Mouse (Mus musculus): Measurements from ENCODE around the gene Rapgef1. TPM values are rescaled to one million over a fixed set of nuclear protein-coding genes. Genes with fewer than 3 reads are reported as not detected.
A peak's percentile ranks its signal among the peaks of the same experiment; 100 is the strongest.

Gene Rapgef1
- total and polyA plus RNA-seq, 3 experiments: 86.5 to 185 (median 170) TPM

DNA sequence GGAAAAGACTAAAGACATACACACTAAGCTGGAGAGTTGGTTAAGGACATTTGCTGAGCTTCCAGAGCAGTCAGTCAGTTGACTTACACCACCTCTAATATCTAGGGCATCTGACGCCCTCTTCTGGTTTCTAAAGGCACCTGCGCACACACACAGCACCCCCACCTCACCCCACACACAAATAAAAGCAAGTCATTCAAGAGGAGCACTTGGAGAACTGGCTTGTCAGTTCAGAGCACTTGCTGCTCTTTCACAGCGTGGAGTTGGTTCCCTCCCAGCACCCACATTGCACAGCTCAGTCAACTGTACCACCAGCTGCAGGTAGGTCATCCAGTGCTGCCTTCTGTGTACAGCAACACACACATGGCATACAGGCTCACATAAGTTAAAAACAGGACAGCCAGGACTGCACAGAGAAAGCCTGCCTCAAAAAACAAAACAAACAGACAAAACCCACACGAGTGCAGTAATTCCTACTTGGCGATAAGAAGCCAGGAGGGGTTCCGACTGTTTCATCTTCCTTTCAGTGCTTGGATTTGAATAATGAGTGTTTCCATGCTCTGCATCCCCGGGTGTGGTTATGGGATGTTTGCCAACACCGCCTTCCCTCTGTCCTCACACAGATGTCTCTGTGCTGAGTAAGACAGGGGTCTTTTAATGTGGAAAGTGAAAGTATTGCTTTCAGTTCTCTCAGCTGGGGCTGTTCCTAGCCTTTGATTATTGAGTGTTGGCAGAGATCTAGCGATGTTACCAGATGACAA, 50.9 kb downstream of the Rapgef1 start (continued):
- no peak for TF ChIP-seq HCFC1 (IDR thresholded peaks at IDR 0.05; ENCODE audit: low read depth, low read length)
- peak; percentile 85; the same call in 1 of the 2 replicates for TF ChIP-seq MAX (IDR thresholded peaks at IDR 0.05; ENCODE audit: low read length)
- TF ChIP-seq RAD21 (IDR thresholded peaks at IDR 0.05; ENCODE audit: low read depth, low read length): peak; percentile 59
- TF ChIP-seq KAT2A (IDR thresholded peaks at IDR 0.05; ENCODE audit: insufficient replicate concordance, low read length): no peak
- TF ChIP-seq MEF2A (IDR thresholded peaks at IDR 0.05; ENCODE audit: borderline replicate concordance, low read depth, low read length): peak; percentile 14; the same call in 1 of the 2 replicates
- no peak for TF ChIP-seq PAX5 (IDR thresholded peaks at IDR 0.05; ENCODE audit: low read length)
- no peak for TF ChIP-seq ZKSCAN1 (IDR thresholded peaks at IDR 0.05; ENCODE audit: borderline replicate concordance, low read depth, low read length)
- TF ChIP-seq MXI1 (IDR thresholded peaks at IDR 0.05; ENCODE audit: low read depth, low read length): peak; percentile 70
- 0 out of 2 replicates have a peak, but pooled peaks have one; percentile 28 for TF ChIP-seq UBTF (IDR thresholded peaks at IDR 0.05; ENCODE audit: low read depth, low read length)

DNA sequence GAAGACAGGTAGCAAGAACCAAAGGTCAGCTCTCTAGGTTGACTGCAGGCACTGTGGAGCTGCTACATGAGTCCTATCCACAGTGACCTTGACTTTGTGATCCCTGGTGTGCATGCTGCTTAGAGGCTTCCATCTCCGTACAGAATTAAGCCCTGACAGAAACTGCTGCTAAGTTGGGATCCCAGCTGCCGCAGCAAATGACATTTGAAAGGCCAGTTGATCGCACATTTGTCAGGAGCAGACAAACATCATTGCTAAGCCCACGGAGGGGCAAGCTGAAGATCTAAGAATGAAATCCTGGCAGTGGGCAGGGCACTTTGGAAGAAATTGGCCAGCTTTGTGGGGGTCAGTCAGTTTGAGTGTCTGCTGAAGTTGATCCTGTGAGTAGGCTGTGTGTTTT, 51.9 kb downstream of the Rapgef1 start:
- H3K4me3 ChIP-seq (replicated peaks in 1 of 3; ENCODE audit: low read depth in 2 of 3, low read length in 2 of 3, poor library complexity in 1 of 3): no peak overlapping the region
- H3K4me1 ChIP-seq (ENCODE audit: control insufficient read depth in 1 of 2, insufficient read depth in 2 of 2): peaks cover 76 to 100% of the 10 kb centered on the region in 2 experiments
- TF ChIP-seq MAFK (IDR thresholded peaks at IDR 0.05; ENCODE audit: insufficient replicate concordance, low read length) (no peak), ZMIZ1 (IDR thresholded peaks at IDR 0.05; ENCODE audit: low read depth, low read length) (no peak), NELFE (IDR thresholded peaks at IDR 0.05; ENCODE audit: low read depth, low read length) (no peak), UBTF (IDR thresholded peaks at IDR 0.05; ENCODE audit: low read depth, low read length) (no peak), CTCF (conservative IDR thresholded peaks at IDR 0.05 in 1 of 2, IDR thresholded peaks at IDR 0.05 in 1 of 2; ENCODE audit: low read depth in 2 of 2, low read length in 2 of 2) (no peak), RCOR1 (conservative IDR thresholded peaks at IDR 0.05; ENCODE audit: low read depth, low read length) (no peak), BHLHE40 (IDR thresholded peaks at IDR 0.05; ENCODE audit: low read depth, low read length) (no peak), MYC (IDR thresholded peaks at IDR 0.05; ENCODE audit: low read depth, low read length) (no peak), ZC3H11A (IDR thresholded peaks at IDR 0.05; ENCODE audit: low read depth, low read length) (no peak), HCFC1 (IDR thresholded peaks at IDR 0.05; ENCODE audit: low read depth, low read length) (no peak), MAZ (IDR thresholded peaks at IDR 0.05; ENCODE audit: low read depth, low read length) (no peak), MXI1 (IDR thresholded peaks at IDR 0.05; ENCODE audit: low read depth, low read length) (no peak)
- peaks cover 90% of the 10 kb centered on the region for H3K79me2 ChIP-seq (replicated peaks; ENCODE audit: control insufficient read depth, extremely low read depth, insufficient read depth, poor library complexity, severe bottlenecking)
- peak overlapping the region; percentile 42; the same call in 1 of the 2 replicates for H3K4me2 ChIP-seq (ENCODE audit: insufficient read depth, low read depth, poor library complexity, severe bottlenecking)
- H3K9ac ChIP-seq (ENCODE audit: insufficient read depth, low read depth): no peak overlapping the region
- no peaks in the 10 kb centered on the region for H3K9me3 ChIP-seq (replicated peaks; ENCODE audit: low read length)
- H3K36me3 ChIP-seq (replicated peaks in 1 of 2; ENCODE audit: control insufficient read depth in 1 of 2, insufficient read depth in 1 of 2, low read length in 1 of 2): peaks cover 6 to 55% of the 10 kb centered on the region in 2 experiments
- H3K27ac ChIP-seq (ENCODE audit: insufficient read depth, low read depth): peak overlapping the region; percentile 97
- dilution Hi-C loops (cut with MboI; ENCODE audit: extremely low pct_ligation_motif_present, extremely low pct_unique_long_range_greater_than_20kb, low sequenced_read_pairs) (no loop called here), in situ Hi-C loops (cut with MboI; ENCODE audit: low pct_ligation_motif_present, low pct_unique_long_range_greater_than_20kb, low sequenced_read_pairs) (loop anchor here (5.0 kb wide), 1 partner anchor 44 kb away; no protein-coding TSS in a partner anchor)
- DNase-seq (ENCODE audit: extremely low read depth): no peak
- H3K27me3 ChIP-seq (replicated peaks): no peaks in the 10 kb centered on the region

Measured in CH12.LX (cell line).